Mouse (Mus musculus) heart, embryonic 16.5 days (tissue): ENCODE measurements at regions not wholly inside any gene's neighbourhood (a gene's known extent, or its start where the extent isn't known, plus 50 kb on each side); places are given as distances from the start of the nearest gene placed in this dataset.

Experiments used
- ATAC-seq: fragments of 200-750 bp; cut with Nextera tagmentation; replicated peaks from 2 replicates; pipeline ENCODE4 v1.8.0; 2017; ENCODE audit warnings: moderate number of reproducible peaks; ENCODE audit not compliant: insufficient read depth, low FRiP score; ENCODE audit errors: extremely low read depth
- H3K27ac ChIP-seq: fragments of 300-500 bp; sonication (generic); 2 replicates; pipeline ENCODE4 v1.5.1; 2014; ENCODE audit warnings: mild to moderate bottlenecking, low read length, control low read depth, moderate library complexity
- H3K27me3 ChIP-seq: fragments of 300-500 bp; sonication (generic); 2 replicates; pipeline ENCODE4 v1.6.1; 2014; ENCODE audit warnings: low read length, mixed read lengths; ENCODE audit not compliant: control insufficient read depth, insufficient read depth
- H3K36me3 ChIP-seq: fragments of 300-500 bp; sonication (generic); 2 replicates; pipeline ENCODE4 v1.6.1; 2014; ENCODE audit not compliant: control insufficient read depth, insufficient read depth
- H3K4me1 ChIP-seq: fragments of 300-500 bp; sonication (generic); 2 replicates; pipeline ENCODE4 v1.6.1; 2014; ENCODE audit warnings: low read length, mixed read lengths; ENCODE audit not compliant: control insufficient read depth, insufficient read depth
- H3K4me2 ChIP-seq: fragments of 300-500 bp; sonication (generic); 2 replicates; pipeline ENCODE4 v1.6.1; 2014; ENCODE audit warnings: low read depth, mild to moderate bottlenecking, control low read depth, low read length
- H3K4me3 ChIP-seq: fragments of 300-500 bp; sonication (generic); 2 replicates; pipeline ENCODE4 v1.5.1; 2014; ENCODE audit warnings: mild to moderate bottlenecking, control low read depth, low read length
- H3K9ac ChIP-seq: fragments of 300-500 bp; sonication (generic); 2 replicates; pipeline ENCODE4 v1.6.1; 2014; ENCODE audit warnings: low read length, control low read depth
- H3K9me3 ChIP-seq: fragments of 300-500 bp; sonication (generic); replicated peaks from 2 replicates; pipeline ENCODE4 v1.6.1; 2016; ENCODE audit warnings: low read length; ENCODE audit not compliant: control insufficient read depth
- WGBS: fragments of 180-500 bp; shearing (Covaris S2); extraction: QIAGEN DNeasy Blood & Tissue Kit; methylation state at CpG from one replicate; pipeline ENCODE4 v1.1.7; 2014; 5-methylcytosine and 5-hydroxymethylcytosine counted together

DNA sequence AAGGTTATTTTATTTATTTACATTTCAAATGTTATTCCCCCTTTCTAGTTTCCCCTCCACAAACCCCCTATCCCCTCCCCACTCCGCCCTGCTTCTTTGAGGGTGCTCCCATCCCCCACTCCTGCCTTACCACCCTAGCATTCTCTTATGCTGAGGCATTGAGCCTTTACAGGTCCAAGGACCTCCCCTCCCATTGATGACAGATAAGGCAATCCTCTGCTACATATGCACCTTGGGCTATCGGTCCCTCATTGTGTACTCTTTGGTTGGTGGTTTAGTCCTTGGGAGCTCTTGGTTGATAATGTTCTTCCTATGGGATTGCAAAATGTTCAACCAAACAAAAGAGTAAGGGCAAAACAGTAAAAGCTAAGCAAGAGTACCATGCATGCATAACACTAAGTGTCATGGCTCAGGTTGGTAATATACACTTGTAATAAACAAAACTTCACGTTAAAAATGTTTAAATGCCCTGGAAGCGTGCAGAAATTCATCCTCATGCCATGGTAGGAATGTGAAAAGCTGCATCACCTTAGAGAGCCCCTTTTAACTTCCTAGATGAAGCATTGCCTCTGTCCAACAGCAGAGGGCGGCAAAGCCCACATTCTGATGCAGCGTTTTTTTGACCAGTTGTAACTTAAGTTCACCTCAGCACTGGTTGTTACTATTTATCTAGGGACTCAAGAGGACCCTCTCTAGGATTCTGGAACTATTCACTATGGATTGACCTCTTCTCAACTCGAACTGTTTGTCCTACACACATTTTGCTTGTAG lies 207.6 kb downstream of the Rdh14 start:
- H3K27ac ChIP-seq, result no peak overlapping the region
- H3K4me1 ChIP-seq, result no peaks in the 10 kb centered on the region
- H3K9ac ChIP-seq, result no peak overlapping the region
- no peak for ATAC-seq
- no peaks in the 10 kb centered on the region for H3K9me3 ChIP-seq
- 14% methylated on average over 7 of the region's 7 CpGs for WGBS
- no peaks in the 10 kb centered on the region for H3K36me3 ChIP-seq
- H3K4me3 ChIP-seq, result no peak overlapping the region
- no peaks in the 10 kb centered on the region for H3K27me3 ChIP-seq
- H3K4me2 ChIP-seq, result no peak overlapping the region

DNA sequence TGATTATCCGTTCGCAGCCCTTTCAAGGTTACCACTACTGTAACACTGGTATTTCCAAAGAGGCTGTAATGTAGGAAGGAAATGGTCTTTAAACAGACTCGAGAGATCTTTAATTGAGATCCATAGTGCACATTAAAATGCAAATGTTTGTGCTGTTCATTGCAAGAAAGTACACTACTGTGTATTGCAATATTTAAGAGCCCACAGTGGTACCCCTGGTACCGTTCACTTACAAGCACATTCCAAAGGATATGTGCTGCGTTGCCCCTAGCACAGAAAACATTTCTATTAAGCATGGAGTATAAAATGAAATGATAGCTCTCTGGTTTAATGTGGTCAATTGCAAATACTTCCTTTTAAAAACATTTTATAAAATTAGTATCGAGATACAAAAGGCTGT lies 209.5 kb downstream of the Rdh14 start:
- Histone ChIP-seq H3K27me3 (no peaks in the 10 kb centered on the region), H3K4me3 (no peak overlapping the region), H3K9ac (no peak overlapping the region), H3K36me3 (no peaks in the 10 kb centered on the region), H3K27ac (no peak overlapping the region), H3K9me3 (no peaks in the 10 kb centered on the region), H3K4me2 (no peak overlapping the region), H3K4me1 (no peaks in the 10 kb centered on the region)
- WGBS, result 74% methylated on average over 6 of the region's 6 CpGs
- ATAC-seq, result no peak

DNA sequence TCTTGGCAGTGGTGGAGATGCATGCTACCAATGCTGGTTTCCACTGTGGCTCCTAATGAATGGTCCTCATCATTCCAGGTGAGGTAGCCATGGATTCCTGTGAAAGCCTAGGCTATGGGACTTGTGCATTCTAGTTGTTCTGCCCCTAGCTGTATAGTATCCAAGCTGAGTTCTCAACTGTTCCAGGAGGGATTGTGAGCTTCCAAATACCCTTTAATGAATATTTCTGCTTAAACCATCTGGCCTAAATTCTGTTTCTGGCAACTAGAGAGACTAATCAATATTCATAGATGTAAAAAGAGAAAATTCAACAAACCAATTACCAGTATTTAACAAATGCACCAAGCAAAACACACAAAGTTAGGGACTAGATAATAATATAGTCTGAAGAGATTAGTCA lies 227.7 kb downstream of the Rdh14 start:
- H3K27ac ChIP-seq, result no peak overlapping the region
- H3K9me3 ChIP-seq, result no peaks in the 10 kb centered on the region
- no peak overlapping the region for H3K4me2 ChIP-seq
- H3K4me1 ChIP-seq, result no peaks in the 10 kb centered on the region
- H3K27me3 ChIP-seq, result no peaks in the 10 kb centered on the region
- H3K4me3 ChIP-seq, result no peak overlapping the region
- H3K9ac ChIP-seq, result no peak overlapping the region
- H3K36me3 ChIP-seq, result no peaks in the 10 kb centered on the region
- ATAC-seq, result no peak

DNA sequence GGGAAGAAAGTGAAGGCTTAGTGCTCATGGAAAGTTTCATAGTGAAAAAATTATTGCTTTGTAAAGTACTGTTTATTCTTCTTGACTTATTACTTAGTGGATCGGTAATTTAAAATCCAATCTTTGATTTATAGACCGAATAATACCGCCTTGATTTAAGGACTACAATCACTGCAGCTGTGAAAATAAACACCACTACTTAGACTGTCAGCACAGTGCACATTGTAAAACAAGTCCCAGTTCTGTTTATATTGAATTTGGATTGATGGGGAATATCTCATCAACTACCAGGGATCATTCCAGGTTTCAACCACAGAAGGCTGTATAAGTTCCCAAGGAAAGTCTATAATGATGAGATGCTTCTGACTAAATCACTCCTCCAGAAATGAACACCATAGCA lies 230.0 kb downstream of the Rdh14 start:
- H3K4me1 ChIP-seq, result no peaks in the 10 kb centered on the region
- WGBS, result 70% methylated on average over 3 of the region's 3 CpGs
- no peak overlapping the region for H3K4me2 ChIP-seq
- no peak overlapping the region for H3K27ac ChIP-seq
- H3K36me3 ChIP-seq, result no peaks in the 10 kb centered on the region
- H3K9me3 ChIP-seq, result no peaks in the 10 kb centered on the region
- no peaks in the 10 kb centered on the region for H3K27me3 ChIP-seq
- no peak overlapping the region for H3K4me3 ChIP-seq
- no peak for ATAC-seq
- H3K9ac ChIP-seq, result no peak overlapping the region

DNA sequence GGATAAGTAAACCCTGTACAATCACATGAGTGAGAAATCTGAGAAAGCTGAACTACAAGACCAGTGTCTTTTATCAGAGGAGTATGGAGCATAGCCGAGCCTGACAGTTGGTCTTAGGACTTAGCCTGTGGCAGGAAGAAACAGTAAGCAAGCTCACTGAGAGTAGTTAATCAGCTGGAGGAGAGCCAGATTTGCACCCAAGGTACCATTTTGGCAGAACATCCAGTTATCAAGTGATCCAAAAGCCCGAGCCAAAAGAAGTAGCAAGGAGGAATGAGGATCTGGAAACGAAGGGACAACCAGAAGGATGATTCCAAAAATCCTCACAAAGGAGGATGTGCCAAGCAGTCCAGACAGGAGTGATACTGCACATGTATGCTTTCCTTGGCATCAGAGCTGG lies 248.0 kb downstream of the Rdh14 start:
- Histone ChIP-seq H3K27me3 (no peaks in the 10 kb centered on the region), H3K4me1 (no peaks in the 10 kb centered on the region), H3K9ac (no peak overlapping the region), H3K27ac (no peak overlapping the region), H3K4me2 (no peak overlapping the region), H3K4me3 (no peak overlapping the region), H3K9me3 (no peaks in the 10 kb centered on the region), H3K36me3 (no peaks in the 10 kb centered on the region)
- WGBS, result 74% methylated on average over 3 of the region's 3 CpGs
- no peak for ATAC-seq

DNA sequence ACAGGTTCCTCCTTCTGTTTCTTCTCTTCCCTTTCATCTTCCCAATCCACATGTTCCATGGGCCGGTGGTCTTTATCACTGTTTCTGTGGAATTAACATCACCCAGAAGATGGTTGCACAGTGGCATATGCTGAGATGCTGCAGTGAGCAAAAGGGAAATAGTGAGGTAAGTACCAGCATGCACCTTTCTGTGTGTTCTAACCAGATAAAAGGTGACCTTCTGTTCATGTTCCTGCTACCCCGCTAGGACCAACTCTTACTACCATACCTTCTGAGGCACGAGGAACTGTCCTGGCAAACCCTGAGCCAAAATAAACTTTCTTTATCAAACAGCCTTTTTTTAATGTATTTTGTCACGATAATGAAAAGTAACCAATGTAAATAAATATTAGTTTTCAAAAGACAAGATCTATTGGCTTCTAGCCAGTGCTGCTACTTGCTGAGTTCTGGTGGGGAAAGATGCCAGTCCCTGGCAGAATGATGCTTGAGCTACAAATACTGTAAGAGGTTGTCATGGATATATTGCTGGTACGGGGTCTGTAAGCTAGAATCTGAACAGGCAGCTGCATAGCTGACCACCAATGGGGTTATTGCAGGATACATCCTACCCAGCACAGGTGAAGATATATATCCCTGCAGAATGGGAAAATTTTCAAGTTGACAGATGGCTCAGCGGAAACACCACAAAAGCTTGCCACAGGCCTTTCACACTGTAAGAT lies 264.1 kb downstream of the Rdh14 start:
- no peak overlapping the region for H3K4me3 ChIP-seq
- H3K4me1 ChIP-seq, result no peaks in the 10 kb centered on the region
- no peaks in the 10 kb centered on the region for H3K27me3 ChIP-seq
- H3K4me2 ChIP-seq, result no peak overlapping the region
- no peaks in the 10 kb centered on the region for H3K36me3 ChIP-seq
- no peak overlapping the region for H3K27ac ChIP-seq
- WGBS, result 66% methylated on average over 6 of the region's 6 CpGs
- ATAC-seq, result no peak
- H3K9me3 ChIP-seq, result no peaks in the 10 kb centered on the region
- no peak overlapping the region for H3K9ac ChIP-seq

DNA sequence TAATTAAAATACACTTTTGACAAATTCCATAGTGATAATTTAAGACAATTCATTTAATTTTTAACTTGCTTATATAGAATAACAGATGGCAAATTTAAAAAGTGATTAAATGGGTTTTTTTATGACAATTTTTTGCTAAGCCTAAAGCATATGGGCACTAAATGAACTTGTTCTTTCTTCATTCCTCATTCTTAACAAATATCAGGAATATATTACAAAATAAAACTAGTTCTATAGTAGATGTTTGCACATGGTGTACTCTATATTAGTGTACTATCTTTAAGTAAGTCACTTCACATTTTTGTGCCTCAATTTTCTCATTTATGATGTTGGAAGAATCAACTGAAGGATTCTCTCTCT lies 264.6 kb downstream of the Rdh14 start:
- H3K9me3 ChIP-seq, result no peaks in the 10 kb centered on the region
- ATAC-seq, result no peak
- H3K4me1 ChIP-seq, result no peaks in the 10 kb centered on the region
- no peak overlapping the region for H3K9ac ChIP-seq
- no peak overlapping the region for H3K4me2 ChIP-seq
- no peaks in the 10 kb centered on the region for H3K27me3 ChIP-seq
- no peak overlapping the region for H3K27ac ChIP-seq
- no peak overlapping the region for H3K4me3 ChIP-seq
- no peaks in the 10 kb centered on the region for H3K36me3 ChIP-seq

DNA sequence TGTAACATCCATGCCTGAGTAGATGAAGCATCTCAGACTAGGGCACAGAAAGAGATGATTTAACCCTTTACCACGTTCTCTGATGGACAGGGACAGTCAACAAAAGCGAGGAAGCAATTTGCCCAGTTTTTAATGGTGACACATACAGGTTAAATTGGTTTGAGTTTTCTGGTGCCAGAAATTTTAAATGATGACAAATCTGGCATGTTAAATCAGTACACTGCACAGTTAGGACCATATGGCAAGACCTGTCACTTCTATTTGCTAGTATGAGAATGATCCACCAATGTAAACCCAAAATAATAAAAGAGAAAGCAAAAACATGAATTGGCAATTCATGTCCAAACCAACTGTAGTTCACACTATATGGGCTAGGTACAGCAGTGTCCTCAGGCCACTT lies 268.3 kb downstream of the Rdh14 start:
- Histone ChIP-seq H3K4me2 (no peak overlapping the region), H3K36me3 (no peaks in the 10 kb centered on the region), H3K4me3 (no peak overlapping the region), H3K4me1 (no peaks in the 10 kb centered on the region), H3K9ac (no peak overlapping the region), H3K27ac (no peak overlapping the region), H3K27me3 (no peaks in the 10 kb centered on the region), H3K9me3 (no peaks in the 10 kb centered on the region)
- no peak for ATAC-seq
- 65% methylated on average over 2 of the region's 2 CpGs for WGBS

DNA sequence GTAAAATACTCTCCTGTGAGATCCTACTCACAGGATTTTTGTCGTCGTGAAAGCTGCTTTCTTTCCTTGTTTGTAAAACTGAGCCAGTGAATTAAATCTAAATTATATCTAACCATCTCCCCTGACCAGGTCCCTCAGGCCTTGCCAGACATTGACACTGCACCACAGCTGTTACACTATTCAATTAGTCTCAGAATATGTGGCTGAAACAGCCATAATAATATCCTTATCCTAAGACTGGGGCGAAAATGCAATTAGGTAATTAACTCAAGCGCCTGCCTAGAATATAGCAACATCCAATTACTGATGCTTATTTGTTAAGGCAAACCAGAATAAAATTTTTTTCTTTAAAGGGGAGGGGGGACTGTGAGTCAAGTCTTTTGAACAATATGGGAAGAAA lies 296.2 kb downstream of the Rdh14 start:
- Histone ChIP-seq H3K4me3 (no peak overlapping the region), H3K4me2 (no peak overlapping the region), H3K27ac (no peak overlapping the region), H3K4me1 (no peaks in the 10 kb centered on the region), H3K9ac (no peak overlapping the region), H3K36me3 (no peaks in the 10 kb centered on the region), H3K27me3 (no peaks in the 10 kb centered on the region), H3K9me3 (no peaks in the 10 kb centered on the region)
- ATAC-seq, result no peak
- WGBS, result 73% methylated on average over 4 of the region's 4 CpGs
